Mouse (Mus musculus) gastrocnemius, adult 8-10 months (tissue): Measurements from ENCODE around the gene Hao1. TPM values are rescaled to one million over a fixed set of nuclear protein-coding genes. Genes with fewer than 3 reads are reported as not detected.

Experiments used
- DNase-seq, 2 experiments: peaks; one replicate each; pipeline ENCODE4 v3.0.0; 2022; ENCODE audit warnings: low spot score in 2 of 2
- total RNA-seq, 4 experiments: library from RNA; stranded (reverse); gene quantifications; 2 replicates each; pipeline ENCODE4 v1.2.4; 2022

Gene Hao1
- total RNA-seq, 4 experiments from 2014 or later, result not detected

GRCm38 (mm10) chr2:134465132-134465531, 89.0 kb downstream of the Hao1 start:
- no peak for DNase-seq

DNA sequence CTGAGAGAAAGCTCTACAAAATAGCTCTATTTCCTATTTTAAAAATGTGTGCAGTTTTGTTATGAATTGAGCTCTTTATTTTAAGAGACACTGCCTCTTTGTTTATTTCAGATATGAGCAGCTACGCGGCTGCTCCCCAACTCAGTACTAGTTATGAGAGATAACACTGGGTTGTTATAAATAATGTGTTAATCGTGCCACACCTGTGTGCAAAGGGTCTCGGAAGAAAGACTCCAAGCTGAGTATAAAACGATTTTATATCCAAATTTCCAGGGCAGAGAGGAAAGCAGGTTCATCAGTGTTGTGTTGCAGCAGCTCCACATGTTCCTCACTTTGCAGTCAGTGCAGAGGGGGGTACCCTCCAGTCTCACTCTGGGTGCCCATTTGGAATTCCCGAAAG, 91.8 kb downstream of the Hao1 start:
- no peak for DNase-seq

DNA sequence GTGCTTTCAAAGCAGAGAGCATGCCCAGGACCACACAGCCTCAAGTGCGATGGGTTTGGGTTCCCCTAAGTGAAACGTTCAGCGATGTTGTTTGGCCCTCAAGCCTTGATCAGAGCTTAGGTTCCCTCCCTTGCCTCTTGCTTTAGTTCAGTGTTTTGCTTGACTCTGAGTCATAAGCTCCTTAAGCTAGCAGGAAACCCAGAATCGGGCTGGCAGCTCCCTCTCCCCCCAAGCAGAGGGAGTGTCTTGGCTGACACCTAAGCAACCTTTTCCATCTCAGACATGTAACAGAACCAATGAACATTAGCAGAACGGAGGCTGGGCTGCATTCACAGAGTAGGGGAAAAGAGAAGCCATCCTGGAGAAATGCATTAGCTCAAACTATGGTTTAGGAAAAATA, 93.3 kb downstream of the Hao1 start:
- DNase-seq, result no peak

DNA sequence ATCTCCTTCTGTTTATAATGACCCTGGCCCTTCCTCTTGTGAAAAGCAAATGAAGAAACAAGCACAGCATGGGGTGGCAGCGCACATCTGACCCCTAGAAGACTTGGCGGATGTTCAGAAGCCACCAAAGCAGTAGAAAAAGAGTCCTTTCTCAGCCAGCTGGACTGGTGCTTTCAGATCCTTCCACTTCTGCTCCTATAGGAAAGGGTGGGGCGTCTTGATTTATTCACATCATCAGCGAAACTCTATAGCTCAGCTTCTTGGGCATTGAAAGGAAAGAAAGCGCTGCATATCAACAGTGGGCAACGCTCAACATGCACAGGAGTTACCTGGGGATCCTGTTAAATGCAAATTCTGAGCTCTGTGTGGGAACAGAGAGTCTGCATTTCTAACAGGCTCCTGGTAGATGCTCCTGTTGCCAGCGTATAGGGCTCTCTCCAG, 98.1 kb downstream of the Hao1 start:
- no peak for DNase-seq

GRCm38 (mm10) chr2:134452748-134453147, 101.4 kb downstream of the Hao1 start:
- DNase-seq, result no peak

DNA sequence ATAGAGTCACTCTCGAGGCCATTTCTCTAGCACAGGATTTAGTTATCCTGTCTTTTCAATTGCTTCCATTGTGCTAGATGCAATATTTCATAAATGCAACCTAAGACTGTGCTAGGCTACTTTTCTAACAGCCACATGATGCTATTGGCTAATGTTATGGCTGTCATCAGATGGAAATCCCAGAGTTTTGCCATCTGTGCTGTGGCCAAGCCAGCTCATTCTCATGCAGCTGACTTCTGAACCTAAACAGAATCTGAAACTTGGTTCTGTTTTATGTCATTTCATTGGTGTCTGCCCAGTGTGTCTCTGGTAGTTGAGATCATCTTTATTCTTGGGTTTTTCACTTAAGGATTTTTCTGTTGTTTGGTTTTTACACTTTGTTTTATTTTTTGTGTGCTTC, 103.2 kb downstream of the Hao1 start:
- DNase-seq, result no peak

Other genes starting within 250 kb of the Hao1 start
- gene Tmx4, start 89.8 kb upstream of the Hao1 start, total RNA-seq, result 10 to 100 TPM; 14.5 to 16.3 (median 16.0) TPM
- gene Plcb1, start 231.7 kb upstream of the Hao1 start, total RNA-seq, result 1 to 10 TPM in 2 of 4 experiments, under 1 TPM in 2; 0.63 to 1.1 (median 0.90) TPM